Mouse (Mus musculus) small intestine, adult 2 months (tissue): ENCODE data around the gene Pcca.

Experiments
- CTCF ChIP-seq: fragments of 200-500 bp; IDR thresholded peaks from 2 replicates; pipeline ENCODE4 v1.5.1; 2012; ENCODE audit warnings: low read depth, mild to moderate bottlenecking, control low read depth, inconsistent platforms, low read length, moderate library complexity, mixed read lengths; ENCODE audit not compliant: insufficient replicate concordance, insufficient read length; ENCODE audit errors: extremely low read depth
- POLR2A ChIP-seq: fragments of 200-500 bp; IDR thresholded peaks from 2 replicates; pipeline ENCODE4 v1.6.1; 2012; ENCODE audit warnings: low read depth, mild to moderate bottlenecking, control low read depth, inconsistent platforms, low read length, moderate library complexity

DNA sequence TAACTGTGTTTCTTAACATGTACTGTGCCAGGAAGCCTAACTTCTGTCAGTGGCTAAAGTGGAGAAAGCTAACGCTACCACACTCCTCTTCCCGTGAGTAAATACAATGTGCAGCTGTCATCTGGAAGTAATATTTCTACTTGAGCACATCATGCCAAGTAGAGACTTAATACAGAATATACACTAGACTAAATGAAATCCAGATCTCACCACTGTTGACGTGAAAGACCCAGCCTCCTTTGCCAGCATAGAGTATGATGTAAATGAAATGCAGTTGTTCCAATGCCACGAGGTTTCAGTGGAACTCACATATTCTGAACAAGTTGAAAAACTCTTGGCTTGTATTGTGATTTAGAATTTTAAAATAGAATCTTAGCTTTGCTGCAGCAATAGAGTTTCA is 73.3 kb downstream of the Pcca start:
- no peak for TF ChIP-seq POLR2A
- no peak for TF ChIP-seq CTCF
